Mouse (Mus musculus) A20 (cell line): Measurements from ENCODE around the gene Cox10.
A peak's percentile ranks its signal among the peaks of the same experiment; 100 is the strongest.

Experiments used
- DNase-seq: peaks from one replicate; pipeline ENCODE4 v3.0.0-alpha.2; 2011; ENCODE audit warnings: low read depth, low spot score

The Cox10 gene

GRCm38 (mm10) chr11:63957207-63957606 lies 122.1 kb downstream of the Cox10 start:
- peak; percentile 44 for DNase-seq

GRCm38 (mm10) chr11:63956748-63957147 lies 122.5 kb downstream of the Cox10 start:
- no peak for DNase-seq

DNA sequence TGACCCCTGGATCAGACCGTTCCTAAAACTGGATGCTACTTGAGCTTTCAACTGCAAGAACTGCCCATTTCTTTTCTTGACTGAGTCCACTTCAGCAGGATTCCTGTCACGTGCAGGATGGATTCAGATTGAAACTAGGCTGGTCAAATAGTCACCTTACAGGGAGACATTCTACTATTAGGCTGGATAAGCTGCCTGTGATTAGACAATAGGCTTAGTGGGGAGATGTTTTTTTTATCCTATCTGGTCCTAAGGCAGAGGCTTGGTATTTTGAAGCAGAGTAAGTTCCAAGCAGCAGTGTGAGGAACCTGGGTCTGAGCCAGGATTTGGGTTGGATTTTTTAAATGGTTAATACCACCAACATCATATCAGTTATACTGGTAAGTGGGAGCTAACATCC lies 125.4 kb downstream of the Cox10 start:
- DNase-seq = no peak

- DNase-seq = no peak
Observed at GRCm38 (mm10) chr11:63952743-63953191, 126.5 kb downstream of the Cox10 start.

- no peak for DNase-seq
Observed at GRCm38 (mm10) chr11:63951831-63952631, 127.2 kb downstream of the Cox10 start.

GRCm38 (mm10) chr11:63948371-63948770 lies 130.9 kb downstream of the Cox10 start:
- no peak for DNase-seq

DNA sequence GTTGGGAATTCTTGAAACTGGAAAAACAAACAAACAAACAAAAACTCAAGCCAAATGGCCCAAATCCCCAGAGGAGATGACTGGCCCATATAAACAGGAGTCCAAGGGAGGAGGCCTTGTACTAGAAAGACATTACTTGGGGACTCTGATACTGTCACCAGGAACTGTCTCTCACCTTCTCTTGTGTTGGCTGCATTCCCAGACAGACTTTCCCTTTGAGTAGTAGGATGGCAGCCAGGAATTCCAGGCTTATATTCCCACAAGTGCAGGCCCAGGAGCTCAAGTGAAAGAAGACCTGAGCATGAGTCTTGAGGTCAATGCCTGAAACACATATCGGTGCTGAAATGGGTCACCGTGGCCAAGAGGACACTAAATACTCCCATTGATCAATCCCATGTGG lies 132.2 kb downstream of the Cox10 start:
- no peak for DNase-seq

DNA sequence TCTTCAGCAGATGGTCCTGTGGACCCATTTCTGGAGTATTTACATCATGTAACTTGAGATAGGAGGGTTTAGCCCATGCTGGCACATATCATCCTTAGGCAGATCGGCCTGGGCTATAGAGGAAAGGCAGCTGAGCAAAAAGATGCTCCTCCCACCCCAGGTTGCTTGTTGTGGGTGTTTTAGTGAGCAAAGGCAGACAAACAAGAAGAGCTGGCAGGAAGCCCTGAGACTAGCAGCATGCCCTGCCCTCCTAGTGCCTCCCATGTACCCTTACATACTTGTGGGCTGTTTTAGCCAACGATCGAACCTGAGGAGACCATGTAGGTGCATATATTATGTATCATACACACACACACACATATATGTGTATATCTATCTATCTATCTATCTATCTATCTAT lies 135.3 kb downstream of the Cox10 start:
- no peak for DNase-seq

GRCm38 (mm10) chr11:63943268-63943890 lies 135.9 kb downstream of the Cox10 start:
- no peak for DNase-seq

- DNase-seq = no peak
Observed at GRCm38 (mm10) chr11:63942177-63942576, 137.1 kb downstream of the Cox10 start.

DNA sequence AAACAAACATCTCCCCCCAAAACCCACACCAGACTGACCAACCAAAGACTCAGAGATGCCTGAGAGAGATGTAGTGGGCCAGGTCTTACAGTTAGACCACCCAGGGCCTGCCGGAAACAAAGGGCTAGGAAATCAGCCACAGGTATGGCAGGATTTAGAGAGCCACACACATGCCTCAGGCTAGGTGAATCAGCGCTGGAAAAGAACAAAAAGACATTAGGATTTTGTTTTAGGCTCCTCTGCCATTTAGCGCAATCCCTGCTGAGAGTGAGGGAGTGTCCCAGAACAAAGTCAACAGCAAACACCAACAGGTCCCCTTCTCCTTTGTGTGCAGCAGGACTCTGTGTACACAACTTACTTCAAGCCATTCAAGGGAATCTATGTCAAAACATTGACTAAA lies 142.6 kb downstream of the Cox10 start:
- no peak for DNase-seq

DNA sequence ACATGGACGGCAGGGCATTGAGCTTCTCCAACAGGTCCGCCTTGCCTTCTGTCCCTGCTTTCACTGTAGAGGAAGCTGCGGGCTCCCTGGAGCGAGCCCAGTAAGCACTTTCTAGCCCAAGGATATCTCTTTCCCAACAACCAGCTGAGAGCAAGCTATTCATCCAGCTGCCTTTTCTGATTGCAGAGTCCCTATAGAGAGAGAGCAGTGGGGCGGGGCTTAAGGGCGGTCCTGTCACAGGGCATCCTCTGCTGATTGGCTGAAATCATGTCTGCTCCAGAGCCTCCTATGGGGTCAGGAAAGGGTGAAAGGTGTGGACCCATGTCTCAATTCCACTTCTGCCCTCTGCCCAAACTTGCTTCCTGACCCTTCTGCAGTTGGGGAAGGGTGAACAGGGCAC lies 152.4 kb downstream of the Cox10 start:
- DNase-seq = no peak

DNA sequence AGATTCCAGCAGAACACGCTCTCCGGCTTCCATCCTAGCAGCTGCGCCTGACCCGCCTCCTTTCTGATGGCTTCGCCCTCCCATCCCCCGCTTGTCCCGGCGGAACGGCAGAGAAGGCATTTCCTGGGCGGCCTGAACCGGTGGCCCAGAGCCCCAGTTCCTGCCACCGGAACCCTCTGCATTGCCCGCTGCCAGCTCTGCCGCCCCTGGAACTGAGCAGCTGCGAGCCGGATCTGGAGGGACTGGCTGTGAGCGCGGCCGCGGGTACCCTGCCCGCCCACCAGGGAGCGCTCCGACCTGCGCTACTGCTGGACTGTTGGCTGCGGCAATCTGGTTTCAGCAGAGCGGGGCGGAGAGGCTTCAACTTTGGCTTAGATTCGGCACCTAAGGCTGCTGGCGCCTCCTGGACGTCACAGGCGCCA lies 154.1 kb downstream of the Cox10 start:
- peak; percentile 65 for DNase-seq

DNA sequence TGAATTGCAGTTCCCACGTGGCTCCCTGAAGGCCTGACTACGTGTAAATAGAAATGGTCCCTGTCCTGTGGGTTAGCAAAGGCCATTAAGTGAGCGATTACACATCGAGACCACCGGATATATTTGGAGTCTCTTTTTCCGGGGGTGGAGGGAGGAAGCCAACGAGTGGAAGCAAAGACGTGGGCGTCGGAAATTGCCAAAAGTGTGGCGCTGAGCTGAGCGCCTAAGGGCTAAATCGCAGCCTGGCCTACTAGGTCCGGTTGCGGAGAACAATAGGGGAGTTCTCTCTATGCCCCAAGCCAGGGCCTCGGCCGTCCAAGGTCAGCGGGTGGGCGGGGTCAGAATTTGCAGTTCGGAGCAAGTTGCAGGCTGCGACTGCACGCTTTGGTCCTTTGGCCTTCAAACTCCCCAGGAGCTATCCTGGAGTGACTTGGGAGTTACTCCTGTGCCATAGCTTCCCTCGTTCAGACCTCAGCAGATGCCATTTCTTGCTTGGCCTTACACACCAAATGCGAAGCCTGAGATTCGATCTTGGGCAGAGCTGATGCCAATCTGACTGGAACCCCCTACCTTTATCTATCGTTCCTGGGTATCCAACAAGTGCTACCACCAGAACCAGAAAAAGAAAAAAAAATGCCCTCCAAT lies 154.9 kb downstream of the Cox10 start:
- DNase-seq = no peak

DNA sequence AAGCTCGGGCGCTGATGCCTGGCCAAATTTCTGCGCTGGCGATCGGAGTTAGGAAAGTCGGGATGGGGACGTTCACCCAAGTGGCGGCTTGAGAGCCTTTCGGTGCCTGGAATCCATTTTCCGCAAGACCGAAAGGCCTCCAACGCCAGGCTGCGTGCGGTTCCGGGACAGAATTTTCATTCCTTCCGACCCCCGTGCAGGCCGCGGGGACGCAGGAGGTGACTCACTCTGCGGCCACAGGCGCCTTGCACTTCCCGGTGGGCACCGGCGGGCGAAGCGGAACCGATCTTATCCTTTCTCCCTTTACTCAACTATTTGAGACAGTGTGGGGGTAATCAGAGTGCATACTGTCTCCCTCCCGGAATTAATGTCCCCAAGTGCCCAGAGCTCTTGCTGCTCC lies 155.9 kb downstream of the Cox10 start:
- no peak for DNase-seq

- DNase-seq = peak; percentile 95
Observed at GRCm38 (mm10) chr11:63922091-63922621, 157.1 kb downstream of the Cox10 start, which contains the start of gene Hs3st3b1. Hs3st3b1 (minus strand) TSS chr11:63922290.

DNA sequence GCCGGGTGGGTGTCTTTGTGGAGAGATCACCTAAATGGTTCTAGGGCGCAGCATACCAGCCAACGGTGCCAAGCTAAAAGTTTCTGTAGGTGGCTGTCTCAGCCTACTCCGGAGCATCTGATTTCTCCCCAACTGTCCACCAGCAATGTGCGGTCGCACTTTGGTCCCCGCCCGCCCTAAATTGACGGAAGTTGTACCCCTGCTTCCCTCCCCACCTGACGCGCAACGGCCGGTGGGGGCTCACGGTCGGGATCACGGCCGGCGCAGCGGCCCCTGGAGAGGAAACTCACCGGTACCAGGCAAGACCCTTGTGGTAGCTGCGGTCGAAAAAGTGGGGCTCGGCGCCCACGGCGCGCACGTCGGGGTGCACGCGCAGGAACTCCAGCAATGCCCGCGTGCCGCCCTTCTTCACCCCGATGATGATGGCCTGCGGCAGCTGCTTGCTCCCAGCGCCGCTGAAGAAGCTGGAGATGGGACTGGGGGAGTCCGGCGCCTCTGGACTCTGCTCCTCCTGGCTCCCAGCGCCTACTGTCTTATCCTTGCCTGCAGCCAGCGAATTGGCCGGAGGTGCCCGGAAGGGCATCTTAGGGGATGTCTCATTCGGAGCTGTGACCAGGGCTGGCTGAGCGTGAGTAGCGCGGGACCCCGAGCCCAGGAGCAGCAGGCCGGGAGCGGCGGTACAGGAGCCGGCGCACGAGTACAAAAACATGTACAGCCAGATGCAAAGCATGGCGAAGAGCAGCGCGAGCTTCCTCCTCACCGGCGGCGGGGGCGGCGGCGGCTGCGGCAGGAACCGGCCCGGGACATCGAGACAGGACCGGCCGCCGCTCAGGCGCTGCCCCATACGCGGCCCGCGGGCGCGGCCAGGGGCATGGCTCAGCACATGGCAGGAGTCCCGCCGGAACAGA lies 158.0 kb downstream of the Cox10 start:
- peak; percentile 52 for DNase-seq

GRCm38 (mm10) chr11:63920531-63920930 lies 158.7 kb downstream of the Cox10 start:
- peak; percentile 90 for DNase-seq

DNA sequence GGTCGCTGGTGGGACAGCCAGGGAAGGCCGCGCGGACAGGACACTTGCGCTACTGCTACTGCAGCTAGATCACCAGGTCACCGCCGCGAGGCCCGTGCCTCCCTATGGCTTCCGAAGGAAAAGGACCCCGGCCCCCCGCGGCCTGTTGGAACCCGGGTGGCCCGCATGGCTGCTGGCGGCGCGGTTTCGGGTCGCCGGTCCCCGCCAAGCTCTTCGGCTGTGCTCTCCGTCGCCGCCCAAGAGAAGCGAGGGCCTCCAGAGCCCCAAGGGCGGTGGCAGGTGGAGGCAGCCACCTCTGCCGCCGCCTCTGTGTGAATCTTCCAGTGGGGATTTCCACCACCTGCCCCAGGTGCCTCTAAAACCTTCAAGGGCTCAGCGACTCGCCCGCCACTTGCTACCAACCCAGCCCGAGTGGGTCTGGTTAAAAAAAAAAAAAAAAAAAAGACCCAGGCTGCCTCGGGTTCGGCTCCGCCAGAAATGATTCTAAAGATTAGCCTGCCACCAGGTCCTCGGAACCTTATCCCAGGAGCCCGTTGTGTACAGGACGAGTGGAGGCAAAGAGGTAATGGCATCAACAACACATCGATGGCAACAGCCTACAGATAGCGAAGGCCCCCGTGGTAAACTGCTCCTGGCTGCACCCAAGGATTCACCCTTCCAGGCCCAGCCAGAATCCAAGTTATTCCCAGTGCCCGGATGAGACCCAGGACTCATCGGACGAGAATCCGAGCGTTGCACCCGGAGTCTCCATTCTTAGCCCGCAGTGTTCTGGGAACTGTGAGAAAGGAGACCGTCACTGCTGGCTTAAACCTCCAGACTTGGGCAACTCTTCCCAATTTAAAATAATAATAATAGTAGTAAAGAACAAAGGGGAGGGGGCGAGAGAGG lies 159.8 kb downstream of the Cox10 start:
- DNase-seq = peak; percentile 64
